Mouse (Mus musculus): Measurements from ENCODE around the gene Gpatch8. TPM values are rescaled to one million over a fixed set of nuclear protein-coding genes. Genes with fewer than 3 reads are reported as not detected.
A peak's percentile ranks its signal among the peaks of the same experiment; 100 is the strongest.
"Not testable (repeated sequence)": the region's sequence is repeated elsewhere in the genome, so short reads cannot be mapped to it uniquely, and the experiment has no call there.

The Gpatch8 gene
- polyA plus RNA-seq, 1 experiment, result 17.3 TPM

DNA sequence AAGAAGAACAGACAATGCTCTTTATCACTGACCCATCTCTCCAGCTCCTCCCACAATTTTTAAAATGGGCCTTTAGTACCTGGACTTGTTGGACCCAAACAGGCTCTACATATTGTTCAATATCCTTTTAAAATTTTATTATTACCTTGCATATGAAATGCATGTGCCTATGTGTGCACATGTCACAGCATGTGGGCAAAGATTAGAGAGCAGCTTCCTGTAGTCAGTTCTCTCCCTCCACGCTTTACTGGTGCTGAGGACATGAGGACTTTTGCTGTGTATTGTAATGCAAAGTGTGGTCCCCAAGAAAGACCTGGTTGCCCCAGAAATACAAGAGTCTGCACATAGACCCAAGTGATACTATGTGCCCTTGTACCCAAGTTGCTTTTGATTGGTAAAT lies 18.8 kb upstream of the Gpatch8 start:
- TF ChIP-seq POLR2A (IDR thresholded peaks at IDR 0.05; ENCODE audit: borderline replicate concordance, extremely low read depth, low read depth, low read length) (no peak), CTCF (IDR thresholded peaks at IDR 0.05; ENCODE audit: insufficient read depth, low read length) (no peak)
- Histone ChIP-seq H3K4me3 (replicated peaks; ENCODE audit: extremely low read depth, low read depth, low read length) (no peak overlapping the region), H3K4me1 (ENCODE audit: control insufficient read depth, insufficient read depth, low read length) (no peaks in the 10 kb centered on the region)
- WGBS, result 62% methylated on average over 1 of the region's 1 CpGs
- DNase-seq, result no peak

DNA sequence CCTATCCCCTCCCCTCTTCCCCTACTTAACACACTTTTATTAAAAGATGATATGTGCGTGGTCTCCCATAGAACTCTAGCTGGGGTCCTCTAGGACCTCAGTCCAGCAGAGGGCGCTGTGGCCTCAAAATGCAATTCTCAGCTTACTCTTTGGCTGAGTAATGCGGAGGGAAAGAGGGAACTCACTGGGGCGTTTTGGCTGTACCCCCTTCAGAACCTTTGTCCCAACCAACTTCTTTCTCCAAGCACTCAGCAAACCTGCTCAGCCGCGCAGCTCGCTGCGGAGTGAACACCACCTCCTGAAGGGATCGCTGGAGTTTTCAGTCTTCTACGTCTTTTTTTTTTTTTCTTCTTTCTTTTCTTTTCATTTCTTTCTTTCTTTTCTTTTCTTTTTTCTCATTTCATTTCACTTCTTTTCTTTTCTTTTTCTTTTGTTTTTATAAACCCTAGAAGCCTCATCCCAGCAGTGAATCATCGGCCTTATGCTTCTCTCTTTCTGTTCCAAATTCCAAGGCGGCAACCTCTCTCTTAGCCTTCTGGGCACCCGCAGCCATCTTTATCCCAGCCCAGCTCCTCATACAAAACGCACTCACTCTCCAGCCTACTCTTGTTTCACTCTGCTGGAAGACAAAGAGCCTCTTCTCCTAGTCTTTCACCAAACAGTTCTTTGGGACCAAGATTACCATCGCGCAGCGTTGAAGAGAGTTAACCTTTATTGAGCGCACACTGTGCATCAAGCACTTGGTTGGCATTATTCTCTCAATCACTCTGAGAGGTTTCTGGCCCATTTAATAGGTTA lies 16.9 kb upstream of the Gpatch8 start:
- WGBS, result 14% methylated on average over 18 of the region's 18 CpGs
- peak overlapping the region; percentile 79 for H3K4me3 ChIP-seq (replicated peaks; ENCODE audit: extremely low read depth, low read depth, low read length)
- H3K4me1 ChIP-seq (ENCODE audit: control insufficient read depth, insufficient read depth, low read length), result no peaks in the 10 kb centered on the region
- peak; percentile 89 for DNase-seq
- no peak for TF ChIP-seq POLR2A (IDR thresholded peaks at IDR 0.05; ENCODE audit: borderline replicate concordance, extremely low read depth, low read depth, low read length)
- peak; percentile 89 for TF ChIP-seq CTCF (IDR thresholded peaks at IDR 0.05; ENCODE audit: insufficient read depth, low read length)

- 57% methylated on average over 7 of the region's 7 CpGs for WGBS
- DNase-seq, result no peak
- Histone ChIP-seq H3K4me1 (ENCODE audit: control insufficient read depth, insufficient read depth, low read length) (no peaks in the 10 kb centered on the region), H3K4me3 (replicated peaks; ENCODE audit: extremely low read depth, low read depth, low read length) (no peak overlapping the region)
- TF ChIP-seq CTCF (IDR thresholded peaks at IDR 0.05; ENCODE audit: insufficient read depth, low read length) (no peak), POLR2A (IDR thresholded peaks at IDR 0.05; ENCODE audit: borderline replicate concordance, extremely low read depth, low read depth, low read length) (no peak)
Observed at GRCm38 (mm10) chr11:102568756-102569377, 12.7 kb upstream of the Gpatch8 start.

GRCm38 (mm10) chr11:102568191-102568590 lies 12.0 kb upstream of the Gpatch8 start:
- no peaks in the 10 kb centered on the region for H3K4me1 ChIP-seq (ENCODE audit: control insufficient read depth, insufficient read depth, low read length)

GRCm38 (mm10) chr11:102567723-102568122 lies 11.5 kb upstream of the Gpatch8 start:
- no peak for DNase-seq
- Histone ChIP-seq H3K4me1 (ENCODE audit: control insufficient read depth, insufficient read depth, low read length) (no peaks in the 10 kb centered on the region), H3K4me3 (replicated peaks; ENCODE audit: extremely low read depth, low read depth, low read length) (no peak overlapping the region)
- TF ChIP-seq POLR2A (IDR thresholded peaks at IDR 0.05; ENCODE audit: borderline replicate concordance, extremely low read depth, low read depth, low read length) (no peak), CTCF (IDR thresholded peaks at IDR 0.05; ENCODE audit: insufficient read depth, low read length) (no peak)
- WGBS, result 96% methylated on average over 15 of the region's 15 CpGs

More at GRCm38 (mm10) chr11:102568191-102568590, 12.0 kb upstream of the Gpatch8 start:
- no peak overlapping the region for H3K4me3 ChIP-seq (replicated peaks; ENCODE audit: extremely low read depth, low read depth, low read length)
- TF ChIP-seq CTCF (IDR thresholded peaks at IDR 0.05; ENCODE audit: insufficient read depth, low read length), result peak; percentile 60
- no peak for TF ChIP-seq POLR2A (IDR thresholded peaks at IDR 0.05; ENCODE audit: borderline replicate concordance, extremely low read depth, low read depth, low read length)
- 75% methylated on average over 12 of the region's 12 CpGs for WGBS
- no peak for DNase-seq

DNA sequence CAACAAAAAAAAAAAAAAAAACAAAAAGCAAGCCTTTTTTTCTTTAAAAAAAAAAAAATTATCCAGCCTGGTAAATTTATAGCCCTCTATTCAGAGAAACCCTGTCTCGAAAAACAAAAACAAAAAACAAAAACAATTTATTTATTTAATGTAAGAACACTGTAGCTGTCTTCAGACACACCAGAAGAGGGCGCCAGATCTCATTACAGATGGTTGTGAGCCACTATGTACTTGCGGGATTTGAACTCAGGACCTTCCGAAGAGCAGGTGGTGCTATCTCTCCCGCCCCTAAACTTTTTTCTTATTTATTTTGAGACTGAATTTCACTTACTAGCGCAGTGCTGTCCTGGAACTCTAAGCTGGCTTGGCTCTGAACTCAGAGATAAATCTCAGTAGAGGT lies 11.0 kb upstream of the Gpatch8 start:
- Histone ChIP-seq H3K4me1 (ENCODE audit: control insufficient read depth, insufficient read depth, low read length) (no peaks in the 10 kb centered on the region), H3K4me3 (replicated peaks; ENCODE audit: extremely low read depth, low read depth, low read length) (no peak overlapping the region)
- no peak for DNase-seq
- WGBS, result 84% methylated on average over 6 of the region's 6 CpGs
- no peak for TF ChIP-seq POLR2A (IDR thresholded peaks at IDR 0.05; ENCODE audit: borderline replicate concordance, extremely low read depth, low read depth, low read length)
- no peak for TF ChIP-seq CTCF (IDR thresholded peaks at IDR 0.05; ENCODE audit: insufficient read depth, low read length)

DNA sequence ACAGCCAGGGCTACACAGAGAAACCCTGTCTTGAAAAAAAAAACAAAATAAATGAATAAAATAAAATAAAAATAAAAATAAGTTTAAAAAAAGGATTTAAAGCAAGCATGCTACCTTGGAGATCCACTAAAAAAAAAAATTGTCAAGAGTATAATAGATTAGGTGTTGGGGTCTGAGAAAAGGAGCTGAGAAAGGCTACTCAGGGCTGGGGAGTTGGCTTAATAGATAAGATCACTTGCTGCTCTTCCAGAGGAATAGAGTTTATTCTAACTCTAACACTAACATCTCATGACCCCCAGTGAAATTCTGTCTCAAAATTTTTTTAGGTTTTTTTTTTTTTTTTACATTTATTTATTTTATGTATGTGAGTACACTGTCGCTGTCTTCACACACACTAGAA lies 10.1 kb upstream of the Gpatch8 start:
- no peak overlapping the region for H3K4me3 ChIP-seq (replicated peaks; ENCODE audit: extremely low read depth, low read depth, low read length)

DNA sequence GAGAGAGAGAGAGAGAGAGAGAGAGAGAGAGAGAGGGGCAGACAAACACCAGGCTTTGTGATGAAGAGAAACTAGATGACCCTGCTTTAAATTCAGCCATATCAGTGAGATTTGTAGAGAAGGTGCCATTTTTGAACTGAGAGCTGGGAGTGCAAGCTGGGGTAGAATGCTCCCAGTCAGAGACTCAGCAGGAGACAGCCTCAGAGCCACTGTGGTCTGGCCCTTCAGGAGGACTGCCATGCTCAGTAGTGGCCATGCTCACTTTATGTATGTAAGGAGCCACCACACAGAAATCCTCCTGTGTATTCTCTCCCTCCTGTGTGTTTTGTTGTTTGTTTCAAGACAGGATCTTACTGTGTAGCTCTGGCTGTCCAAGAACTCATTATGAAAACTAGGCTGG lies 9.5 kb upstream of the Gpatch8 start:
- H3K4me3 ChIP-seq (replicated peaks; ENCODE audit: extremely low read depth, low read depth, low read length), result no peak overlapping the region
- DNase-seq, result no peak

More for the DNA sequence above, 10.1 kb upstream of the Gpatch8 start:
- DNase-seq, result no peak
- 78% methylated on average over 1 of the region's 1 CpGs for WGBS
- no peak for TF ChIP-seq POLR2A (IDR thresholded peaks at IDR 0.05; ENCODE audit: borderline replicate concordance, extremely low read depth, low read depth, low read length)
- TF ChIP-seq CTCF (IDR thresholded peaks at IDR 0.05; ENCODE audit: insufficient read depth, low read length), result no peak
- no peaks in the 10 kb centered on the region for H3K4me1 ChIP-seq (ENCODE audit: control insufficient read depth, insufficient read depth, low read length)

GRCm38 (mm10) chr11:102564952-102565671 lies 8.9 kb upstream of the Gpatch8 start:
- DNase-seq; H3K4me3 ChIP-seq (replicated peaks; ENCODE audit: extremely low read depth, low read depth, low read length); H3K4me1 ChIP-seq (ENCODE audit: control insufficient read depth, insufficient read depth, low read length): not testable (repeated sequence)
- 56% methylated on average over 14 of the region's 14 CpGs for WGBS

More for the DNA sequence above, 9.5 kb upstream of the Gpatch8 start:
- H3K4me1 ChIP-seq (ENCODE audit: control insufficient read depth, insufficient read depth, low read length), result no peaks in the 10 kb centered on the region
- no peak for TF ChIP-seq CTCF (IDR thresholded peaks at IDR 0.05; ENCODE audit: insufficient read depth, low read length)
- no peak for TF ChIP-seq POLR2A (IDR thresholded peaks at IDR 0.05; ENCODE audit: borderline replicate concordance, extremely low read depth, low read depth, low read length)

All from lung, adult 2 months (tissue).